Mouse (Mus musculus) megakaryocyte progenitor cell, adult 5-6 weeks (primary cell): ENCODE measurements around the gene Olfr1393. TPM values are rescaled to one million over a fixed set of nuclear protein-coding genes. Genes with fewer than 3 reads are reported as not detected.
"Not testable (repeated sequence)": the region's sequence is repeated elsewhere in the genome, so short reads cannot be mapped to it uniquely, and the experiment has no call there.

ENCODE experiments used
- ATAC-seq: replicated peaks from 2 replicates; pipeline ENCODE4 v1.8.0; 2016; ENCODE audit warnings: mild to moderate bottlenecking, moderate TSS enrichment, inconsistent platforms; ENCODE audit not compliant: poor library complexity
- total RNA-seq, 2 experiments: library from RNA; stranded (forward) in 1 of 2; stranded (reverse) in 1 of 2; fragments of 157-497, 149-512 nt in 1 of 2; fragments of 200-1000 nt in 1 of 2; gene quantifications; 2 replicates each; pipeline versions ENCODE4 v1.2.3 to v1.2.4; 2015 to 2017

Gene Olfr1393
- total RNA-seq, 2 experiments from 2014 or later, result 0.05 TPM; not detected in 1

DNA sequence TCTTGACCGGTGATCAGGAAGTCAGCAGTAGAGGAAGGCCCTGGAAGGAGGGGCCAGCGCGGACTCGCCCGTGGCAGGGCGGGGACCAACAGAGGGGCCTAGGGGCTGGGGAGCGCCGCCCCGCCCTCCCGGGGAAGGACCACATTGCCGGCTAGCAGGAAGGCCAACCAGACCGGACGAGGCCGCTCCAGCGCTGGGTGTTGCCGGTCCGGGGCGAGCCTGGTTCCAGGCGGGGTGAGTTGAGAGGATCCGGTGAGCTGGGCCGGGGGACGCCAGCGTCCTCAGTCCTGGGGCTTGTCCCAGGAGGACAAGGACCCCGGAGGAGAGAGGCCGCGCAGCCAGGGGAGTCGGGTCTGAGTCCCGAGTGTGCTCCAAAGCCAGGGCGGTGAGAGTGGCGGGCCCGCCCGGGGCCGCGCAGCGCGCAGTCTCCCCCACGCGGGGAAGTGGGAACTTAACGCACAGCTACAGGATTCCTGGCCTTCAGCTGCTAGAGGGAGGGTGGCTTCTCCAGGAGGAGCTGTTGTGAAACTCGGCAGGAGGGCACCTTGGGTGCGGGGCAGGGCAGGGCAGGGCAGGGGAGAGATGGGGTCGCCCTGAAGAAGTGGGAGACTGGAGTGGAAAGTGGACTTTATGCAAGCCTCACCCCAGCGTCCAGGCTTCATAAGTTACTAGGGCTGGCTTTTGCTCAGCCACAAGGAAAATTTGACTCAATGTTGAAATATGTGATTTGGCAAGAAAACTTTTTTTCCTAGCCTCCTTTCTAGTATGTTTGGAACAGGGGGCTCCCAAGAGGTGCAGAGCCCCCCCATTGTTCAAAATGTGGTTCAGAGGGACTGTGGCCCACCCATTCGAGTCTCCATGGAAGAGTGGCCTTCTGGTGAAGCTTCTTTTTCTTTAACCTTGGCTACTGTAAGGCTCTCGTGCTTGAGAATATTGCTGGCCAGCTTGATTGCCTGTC, 27.4 kb upstream of the Olfr1393 start:
- peak; percentile 63 for ATAC-seq

GRCm38 (mm10) chr11:49251380-49251761, 26.7 kb upstream of the Olfr1393 start:
- no peak for ATAC-seq

DNA sequence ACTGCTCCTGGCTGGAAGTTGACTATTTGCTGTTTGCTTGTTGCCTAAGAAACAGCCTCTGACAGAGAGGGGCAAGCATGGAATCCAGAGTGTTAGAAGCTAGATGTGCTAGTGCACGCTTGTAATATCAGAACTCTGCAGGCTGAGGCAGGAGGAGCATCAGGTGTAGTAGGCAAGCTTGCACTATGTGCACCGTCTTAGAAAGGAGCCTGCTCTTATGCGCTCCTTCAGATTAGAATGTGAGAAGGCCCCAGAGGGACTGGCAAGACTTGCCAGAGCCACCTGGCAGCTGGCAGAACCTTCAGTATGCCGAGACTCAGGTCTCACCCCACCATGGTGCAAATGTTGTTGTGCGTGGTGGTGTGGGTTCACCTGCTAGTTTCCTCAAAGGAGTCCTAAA, 26.1 kb upstream of the Olfr1393 start:
- peak; percentile 11 for ATAC-seq

- ATAC-seq, result no peak
Measured at GRCm38 (mm10) chr11:49253035-49253434, 25.1 kb upstream of the Olfr1393 start.

DNA sequence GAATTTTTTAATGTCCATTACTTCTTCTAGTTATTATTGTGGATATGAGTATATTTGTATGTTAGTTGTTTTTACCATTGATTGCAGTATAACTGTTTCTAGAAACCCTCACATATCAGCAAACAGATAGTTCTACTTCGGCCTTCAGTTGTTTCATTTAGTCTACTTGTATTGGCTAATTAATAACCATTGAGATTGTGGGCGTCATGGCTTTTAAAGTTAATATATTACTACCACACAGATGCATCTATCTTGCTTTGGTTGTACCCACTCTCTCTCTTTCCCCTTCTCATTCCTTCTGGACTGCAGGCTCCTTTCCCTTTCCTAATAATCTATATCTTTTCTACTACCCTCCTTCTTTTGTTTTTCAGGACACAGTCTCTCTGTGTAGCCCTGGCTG, 18.8 kb upstream of the Olfr1393 start:
- no peak for ATAC-seq

DNA sequence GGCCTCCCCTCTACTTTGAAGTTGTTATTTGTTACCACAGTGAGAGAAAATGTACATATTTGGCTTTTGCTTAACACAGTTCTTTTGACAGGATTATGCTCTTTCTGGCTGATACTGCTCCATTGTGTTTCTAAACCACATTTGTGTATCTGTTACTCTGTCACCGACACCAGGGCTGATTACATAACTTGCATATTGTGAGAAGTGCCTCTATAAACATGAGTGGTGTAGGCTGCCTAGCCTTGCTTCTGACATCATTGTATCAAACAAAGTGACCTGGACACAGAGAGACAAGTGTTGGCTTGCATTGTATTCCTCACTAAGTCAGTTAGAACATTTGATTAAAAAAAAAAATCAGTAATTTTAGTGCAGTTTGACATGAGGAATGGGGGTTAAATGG, 18.3 kb upstream of the Olfr1393 start:
- no peak for ATAC-seq

DNA sequence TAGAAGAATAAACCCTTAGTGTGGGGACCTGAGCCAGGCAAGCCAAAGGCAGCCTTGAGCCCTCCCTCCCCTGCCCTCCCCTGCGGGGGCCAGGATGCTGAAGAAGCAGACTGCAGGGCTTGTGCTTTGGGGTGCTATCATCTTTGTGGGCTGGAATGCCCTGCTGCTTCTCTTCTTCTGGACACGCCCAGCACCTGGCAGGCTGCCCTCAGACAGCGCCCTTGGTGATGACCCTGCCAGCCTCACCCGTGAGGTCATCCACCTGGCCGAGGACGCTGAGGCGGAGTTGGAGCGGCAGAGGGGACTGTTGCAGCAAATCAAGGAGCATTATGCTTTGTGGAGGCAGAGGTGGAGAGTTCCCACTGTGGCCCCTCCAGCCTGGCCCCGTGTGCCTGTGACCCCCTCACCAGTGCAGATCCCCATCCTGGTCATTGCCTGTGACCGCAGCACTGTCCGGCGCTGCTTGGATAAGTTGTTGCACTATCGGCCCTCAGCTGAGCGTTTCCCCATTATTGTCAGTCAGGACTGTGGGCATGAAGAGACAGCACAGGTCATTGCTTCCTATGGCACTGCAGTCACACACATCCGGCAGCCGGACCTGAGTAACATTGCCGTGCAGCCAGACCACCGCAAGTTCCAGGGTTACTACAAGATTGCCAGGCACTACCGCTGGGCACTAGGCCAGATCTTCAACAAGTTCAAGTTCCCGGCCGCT, 17.3 kb upstream of the Olfr1393 start:
- ATAC-seq, result no peak

DNA sequence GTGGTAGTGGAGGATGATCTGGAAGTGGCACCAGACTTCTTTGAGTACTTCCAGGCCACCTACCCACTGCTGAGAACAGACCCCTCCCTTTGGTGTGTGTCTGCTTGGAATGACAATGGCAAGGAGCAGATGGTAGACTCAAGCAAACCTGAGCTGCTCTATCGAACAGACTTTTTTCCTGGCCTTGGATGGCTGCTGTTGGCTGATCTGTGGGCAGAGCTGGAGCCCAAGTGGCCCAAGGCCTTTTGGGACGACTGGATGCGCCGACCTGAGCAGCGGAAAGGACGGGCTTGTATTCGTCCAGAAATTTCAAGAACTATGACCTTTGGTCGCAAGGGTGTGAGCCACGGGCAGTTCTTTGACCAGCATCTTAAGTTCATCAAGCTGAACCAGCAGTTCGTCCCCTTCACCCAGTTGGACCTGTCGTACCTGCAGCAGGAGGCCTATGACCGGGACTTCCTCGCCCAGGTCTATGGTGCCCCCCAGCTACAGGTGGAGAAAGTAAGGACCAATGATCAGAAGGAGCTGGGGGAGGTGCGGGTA, 16.7 kb upstream of the Olfr1393 start:
- no peak for ATAC-seq

- no peak for ATAC-seq
Measured at GRCm38 (mm10) chr11:49262286-49262685, 15.8 kb upstream of the Olfr1393 start.

- ATAC-seq, result no peak
Measured at GRCm38 (mm10) chr11:49263149-49263548, 15.0 kb upstream of the Olfr1393 start.

- ATAC-seq, result no peak
Measured at GRCm38 (mm10) chr11:49264081-49264480, 14.0 kb upstream of the Olfr1393 start.

GRCm38 (mm10) chr11:49264622-49265021, 13.5 kb upstream of the Olfr1393 start:
- no peak for ATAC-seq

GRCm38 (mm10) chr11:49265101-49265500, 13.0 kb upstream of the Olfr1393 start:
- no peak for ATAC-seq

- no peak for ATAC-seq
Measured at GRCm38 (mm10) chr11:49266671-49267070, 11.4 kb upstream of the Olfr1393 start.

DNA sequence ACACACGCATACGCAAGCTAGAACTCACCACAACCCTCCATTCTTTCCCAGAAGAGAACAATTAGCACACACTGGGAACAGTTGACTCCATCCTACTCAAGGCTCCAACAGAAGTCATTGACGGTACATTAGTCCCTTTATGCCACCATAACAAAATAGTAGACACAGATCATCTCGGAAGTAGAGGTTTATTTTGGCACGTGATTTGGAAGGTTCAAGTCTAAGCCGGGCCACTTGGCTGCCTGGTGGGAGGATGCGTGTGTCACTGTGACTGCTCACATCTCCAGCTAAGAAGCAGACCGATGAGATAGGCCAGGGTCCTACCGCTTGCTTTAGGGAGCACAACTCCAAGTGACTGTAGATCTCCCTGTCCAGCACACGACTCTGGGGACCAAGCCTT, 10.8 kb upstream of the Olfr1393 start:
- no peak for ATAC-seq

GRCm38 (mm10) chr11:49267970-49268579, 10.0 kb upstream of the Olfr1393 start:
- ATAC-seq, result no peak

- peak; percentile 50; the same call in 1 of the 2 replicates for ATAC-seq
Measured at GRCm38 (mm10) chr11:49269761-49270160, 8.3 kb upstream of the Olfr1393 start.

DNA sequence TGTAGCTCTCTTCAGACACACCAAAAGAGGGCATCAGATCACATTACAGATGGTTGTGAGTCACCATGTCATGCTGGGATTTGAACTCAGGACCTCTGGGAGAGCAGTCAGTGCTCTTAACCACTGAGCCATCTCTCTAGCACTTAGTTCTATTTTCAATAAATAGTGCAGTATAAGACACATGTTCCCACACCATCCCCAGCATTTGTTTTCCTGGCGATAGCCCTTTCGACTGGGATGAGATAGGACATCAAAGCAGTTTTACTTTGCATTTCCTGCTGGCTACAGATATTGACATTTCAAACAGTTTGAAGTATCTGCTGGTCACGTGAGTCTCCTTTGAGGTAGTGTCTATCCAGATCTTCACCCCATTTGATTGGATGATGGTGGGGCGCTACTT, 7.7 kb upstream of the Olfr1393 start:
- no peak for ATAC-seq

DNA sequence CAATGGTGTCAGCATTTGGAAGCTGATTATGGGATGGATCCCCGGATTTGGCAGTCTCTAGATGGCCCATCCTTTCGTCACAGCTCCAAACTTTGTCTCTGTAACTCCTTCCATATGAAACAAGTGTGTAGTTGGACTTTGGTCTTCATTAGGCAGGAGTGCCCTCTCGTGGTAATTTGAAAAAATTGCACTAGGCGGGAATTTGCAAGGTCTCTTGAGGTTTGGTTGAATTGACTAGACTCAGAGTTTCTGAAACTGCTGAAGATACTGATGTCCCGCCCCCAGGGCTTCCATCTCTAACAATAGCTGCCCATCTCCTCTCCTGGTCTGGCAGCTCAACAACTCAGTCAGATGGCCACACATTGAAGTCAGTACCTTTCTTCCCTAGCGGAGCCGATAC, 6.8 kb upstream of the Olfr1393 start:
- ATAC-seq, result peak; percentile 98

DNA sequence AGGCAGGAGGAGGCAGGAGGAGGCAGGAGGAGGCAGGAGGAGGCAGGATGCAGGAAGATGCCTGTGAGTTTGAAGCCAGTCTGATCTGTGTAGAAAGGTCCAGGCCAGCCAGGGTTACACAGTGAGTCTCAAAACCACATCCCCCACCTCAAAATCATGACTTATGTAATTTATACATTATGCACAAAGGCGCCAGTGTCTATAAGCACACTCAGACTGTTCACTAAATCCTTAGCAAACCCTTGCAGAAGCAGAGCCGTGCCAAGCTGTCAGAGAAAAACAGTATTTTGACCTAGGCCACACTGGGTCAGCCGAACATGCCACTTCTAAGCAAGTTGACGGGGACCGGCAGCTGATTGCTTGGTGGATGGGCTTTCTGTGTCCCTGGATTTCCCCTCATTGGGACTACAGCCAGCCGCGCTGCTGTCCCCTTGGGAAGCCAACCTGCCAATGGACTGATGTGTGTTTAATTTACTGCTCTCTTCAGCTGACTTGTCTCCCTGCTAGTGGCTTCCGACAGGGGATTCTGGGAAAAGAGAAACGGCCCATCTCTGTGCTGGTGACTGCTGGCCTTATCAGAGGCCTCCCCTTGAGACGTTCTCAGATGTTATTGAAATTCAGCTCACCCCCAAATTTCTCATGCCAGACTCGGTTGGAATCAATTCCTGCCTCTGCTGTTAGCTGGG, 4.1 kb upstream of the Olfr1393 start:
- no peak for ATAC-seq

DNA sequence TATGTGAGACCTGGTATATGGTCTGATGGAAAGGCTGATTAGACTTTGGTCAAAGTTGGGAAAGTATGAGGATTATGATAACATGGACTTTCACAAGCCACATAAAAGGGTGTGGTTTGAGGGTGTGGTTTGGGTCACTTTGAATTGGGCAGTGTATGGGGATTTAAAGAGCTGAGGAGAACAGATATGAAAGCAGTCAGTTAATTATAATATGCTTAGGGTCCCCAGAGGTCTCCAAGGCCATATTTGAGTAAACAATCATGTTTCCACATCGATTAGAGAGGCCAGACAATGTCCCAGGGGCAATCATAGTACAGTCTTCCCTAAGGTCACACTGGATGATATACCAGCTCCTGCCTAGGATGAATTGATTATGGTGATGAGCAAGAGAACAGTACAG, 6.9 kb downstream of the Olfr1393 start, which contains the start of gene Olfr1392:
Gene Olfr1392, plus strand, starts transcription at position 301 of the 400 bp plus-strand sequence.
- not testable (repeated sequence) for ATAC-seq
